Mouse (Mus musculus): Measurements from ENCODE around the gene Gal3st1.

DNA sequence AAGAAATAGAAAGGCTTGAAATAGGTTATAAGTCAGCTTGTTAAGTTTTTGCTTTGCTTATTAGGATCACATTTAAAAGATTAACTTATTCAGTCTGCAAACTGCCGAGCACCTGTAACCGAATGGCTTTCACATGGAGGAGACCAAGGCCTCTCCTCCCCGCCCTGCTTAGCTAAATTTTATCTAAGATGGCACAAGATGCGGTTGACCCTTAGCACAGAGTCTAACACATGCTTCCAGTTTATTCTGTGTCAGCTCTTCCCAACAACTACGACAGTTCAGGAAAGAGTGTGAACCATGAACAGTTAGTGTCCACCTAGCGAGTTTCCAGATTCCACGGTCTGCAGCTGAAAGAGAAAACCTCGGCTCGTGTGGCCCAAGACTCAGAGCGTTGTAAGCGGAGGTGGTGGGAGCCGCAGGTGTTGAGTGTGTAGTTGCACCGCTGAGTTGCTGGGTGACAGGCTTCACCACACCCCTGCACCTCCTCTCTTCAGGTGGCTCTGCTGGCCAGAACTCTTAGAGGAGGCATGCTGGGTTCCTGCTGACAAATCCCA lies 46.0 kb upstream of the Gal3st1 start:
- no peak for TF ChIP-seq POLR2A (IDR thresholded peaks at IDR 0.05; ENCODE audit: borderline replicate concordance, low read depth, low read length)
- no peak for TF ChIP-seq CTCF (IDR thresholded peaks at IDR 0.05; ENCODE audit: low read depth, low read length)
